Mouse (Mus musculus): ENCODE data around the gene Megf11.

DNA sequence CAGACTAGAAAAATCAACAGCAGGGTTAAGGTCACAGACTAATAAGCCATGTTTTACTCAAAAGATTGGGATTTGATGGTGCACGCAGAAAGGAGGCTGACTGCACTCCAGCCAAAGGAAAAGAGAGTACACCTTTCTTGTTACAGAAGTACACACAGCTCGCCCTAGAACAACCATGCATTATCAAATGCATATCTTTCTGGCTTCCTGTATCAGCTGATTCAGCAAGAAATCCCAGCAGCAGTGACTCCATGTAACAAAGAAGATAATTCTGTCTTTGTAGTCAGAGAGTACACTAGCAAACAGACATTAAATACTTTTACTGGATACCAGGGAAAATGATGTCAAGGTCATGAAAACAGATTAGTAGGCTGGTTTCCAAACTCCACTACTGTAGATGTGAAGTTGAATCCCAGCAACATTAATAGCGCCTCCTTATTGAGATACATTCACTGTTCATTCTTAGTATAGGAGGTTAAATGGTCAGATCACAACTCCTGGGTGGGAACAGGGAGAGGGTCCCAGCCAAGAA, 345.7 kb downstream of the Megf11 start:
- TF ChIP-seq MAX (IDR thresholded peaks at IDR 0.05; ENCODE audit: low read depth) (no peak), E2F4 (IDR thresholded peaks at IDR 0.05; ENCODE audit: insufficient read depth) (no peak), POLR2AphosphoS2 (IDR thresholded peaks at IDR 0.05; ENCODE audit: insufficient read length, low read depth) (no peak), POLR2A (IDR thresholded peaks at IDR 0.05; ENCODE audit: insufficient read length, low read depth) (no peak), CEBPB (IDR thresholded peaks at IDR 0.05; ENCODE audit: insufficient read depth, poor library complexity, severe bottlenecking) (no peak), USF1 (IDR thresholded peaks at IDR 0.05; ENCODE audit: low read depth) (no peak), MYOG (IDR thresholded peaks at IDR 0.05; ENCODE audit: control insufficient read depth in 1 of 3, insufficient read depth in 1 of 3, insufficient read length in 2 of 3, low read depth in 2 of 3) (no peak), MYOD1 (IDR thresholded peaks at IDR 0.05; ENCODE audit: control insufficient read depth in 1 of 3, insufficient read length in 2 of 3, low read depth in 2 of 3) (no peak)

All from myocyte (in vitro differentiated cells).